Mouse (Mus musculus): Measurements from ENCODE around the gene Fiz1. TPM values are rescaled to one million over a fixed set of nuclear protein-coding genes. Genes with fewer than 3 reads are reported as not detected.

The Fiz1 gene
- polyA plus RNA-seq, 1 experiment from 2014 or later, result 40.3 TPM

- Histone ChIP-seq H3K27ac (ENCODE audit: low read depth) (no peak overlapping the region), H3K4me2 (ENCODE audit: low read length) (no peak overlapping the region), H3K9ac (ENCODE audit: low read length) (no peak overlapping the region), H3K27me3 (replicated peaks; ENCODE audit: control insufficient read depth, insufficient read depth, low read length) (no peaks in the 10 kb centered on the region), H3K4me3 (ENCODE audit: low read depth, low read length) (no peak overlapping the region), H3K4me1 (replicated peaks; ENCODE audit: control insufficient read depth, insufficient read depth, low read length) (0 out of 2 replicates have a peak, but pooled peaks cover 7% of the 10 kb centered on the region), H3K9me3 (ENCODE audit: control insufficient read depth, low read length) (no peaks in the 10 kb centered on the region), H3K36me3 (ENCODE audit: control insufficient read depth, insufficient read depth, low read length) (no peaks in the 10 kb centered on the region)
- 67% methylated on average over 2 of the region's 2 CpGs for WGBS
- ATAC-seq (replicated peaks; ENCODE audit: low FRiP score, low TSS enrichment, low read depth), result no peak
- DNase-seq (ENCODE audit: low spot score), result no peak
Measured at GRCm38 (mm10) chr7:5046112-5046511, 31.6 kb upstream of the Fiz1 start.

GRCm38 (mm10) chr7:5044981-5045380 is 30.5 kb upstream of the Fiz1 start:
- DNase-seq (ENCODE audit: low spot score) (no peak), ATAC-seq (replicated peaks; ENCODE audit: low FRiP score, low TSS enrichment, low read depth) (no peak)
- Histone ChIP-seq H3K9ac (ENCODE audit: low read length) (no peak overlapping the region), H3K27ac (ENCODE audit: low read depth) (no peak overlapping the region), H3K36me3 (ENCODE audit: control insufficient read depth, insufficient read depth, low read length) (no peaks in the 10 kb centered on the region), H3K4me3 (ENCODE audit: low read depth, low read length) (no peak overlapping the region), H3K9me3 (ENCODE audit: control insufficient read depth, low read length) (no peaks in the 10 kb centered on the region), H3K27me3 (replicated peaks; ENCODE audit: control insufficient read depth, insufficient read depth, low read length) (no peaks in the 10 kb centered on the region), H3K4me2 (ENCODE audit: low read length) (no peak overlapping the region), H3K4me1 (replicated peaks; ENCODE audit: control insufficient read depth, insufficient read depth, low read length) (no peaks in the 10 kb centered on the region)
- WGBS, result 83% methylated on average over 2 of the region's 2 CpGs

- Histone ChIP-seq H3K4me3 (ENCODE audit: low read depth, low read length) (peak overlapping the region; percentile 61), H3K9me3 (ENCODE audit: control insufficient read depth, low read length) (peaks cover 6% of the 10 kb centered on the region; the same call in 1 of the 2 replicates), H3K27me3 (replicated peaks; ENCODE audit: control insufficient read depth, insufficient read depth, low read length) (no peaks in the 10 kb centered on the region), H3K4me1 (replicated peaks; ENCODE audit: control insufficient read depth, insufficient read depth, low read length) (0 out of 2 replicates have a peak, but pooled peaks cover 4% of the 10 kb centered on the region), H3K9ac (ENCODE audit: low read length) (peak overlapping the region; percentile 66), H3K36me3 (ENCODE audit: control insufficient read depth, insufficient read depth, low read length) (peaks cover 23% of the 10 kb centered on the region), H3K27ac (ENCODE audit: low read depth) (peak overlapping the region; percentile 95), H3K4me2 (ENCODE audit: low read length) (peak overlapping the region; percentile 60)
- DNase-seq (ENCODE audit: low spot score) (no peak), ATAC-seq (replicated peaks; ENCODE audit: low FRiP score, low TSS enrichment, low read depth) (no peak)
- 23% methylated on average over 5 of the region's 5 CpGs for WGBS
Measured at GRCm38 (mm10) chr7:5038940-5039339, 24.4 kb upstream of the Fiz1 start.

- 1% methylated on average over 48 of the region's 48 CpGs for WGBS
- Histone ChIP-seq H3K9ac (ENCODE audit: low read length) (peak within 1 kb of the TSS; percentile 66), H3K4me1 (replicated peaks; ENCODE audit: control insufficient read depth, insufficient read depth, low read length) (0 out of 2 replicates have a peak, but pooled peaks cover 4% of the 10 kb centered on the region), H3K27me3 (replicated peaks; ENCODE audit: control insufficient read depth, insufficient read depth, low read length) (no peaks in the 10 kb centered on the region), H3K4me2 (ENCODE audit: low read length) (peak within 1 kb of the TSS; percentile 60), H3K9me3 (ENCODE audit: control insufficient read depth, low read length) (peaks cover 6% of the 10 kb centered on the region; the same call in 1 of the 2 replicates), H3K36me3 (ENCODE audit: control insufficient read depth, insufficient read depth, low read length) (peaks cover 30% of the 10 kb centered on the region), H3K27ac (ENCODE audit: low read depth) (peak within 1 kb of the TSS; percentile 95), H3K4me3 (ENCODE audit: low read depth, low read length) (peak within 1 kb of the TSS; percentile 61)
- ATAC-seq (replicated peaks; ENCODE audit: low FRiP score, low TSS enrichment, low read depth) (peak; percentile 97), DNase-seq (ENCODE audit: low spot score) (peak; percentile 96)
Measured at GRCm38 (mm10) chr7:5038109-5038732, 23.7 kb upstream of the Fiz1 start, which contains the start of gene Zfp784. Zfp784 (minus strand) TSS chr7:5038446.

- H3K4me1 ChIP-seq (replicated peaks; ENCODE audit: control insufficient read depth, insufficient read depth, low read length), result 0 out of 2 replicates have a peak, but pooled peaks cover 4% of the 10 kb centered on the region
- peak overlapping the region; percentile 66; the same call in 1 of the 2 replicates for H3K9ac ChIP-seq (ENCODE audit: low read length)
- peaks cover 38% of the 10 kb centered on the region for H3K36me3 ChIP-seq (ENCODE audit: control insufficient read depth, insufficient read depth, low read length)
- peak overlapping the region; percentile 95; the same call in 1 of the 2 replicates for H3K27ac ChIP-seq (ENCODE audit: low read depth)
- peaks cover 8% of the 10 kb centered on the region for H3K9me3 ChIP-seq (ENCODE audit: control insufficient read depth, low read length)
- DNase-seq (ENCODE audit: low spot score) (no peak), ATAC-seq (replicated peaks; ENCODE audit: low FRiP score, low TSS enrichment, low read depth) (no peak)
- peak overlapping the region; percentile 61 for H3K4me3 ChIP-seq (ENCODE audit: low read depth, low read length)
- WGBS, result 90% methylated on average over 8 of the region's 8 CpGs
- H3K27me3 ChIP-seq (replicated peaks; ENCODE audit: control insufficient read depth, insufficient read depth, low read length), result no peaks in the 10 kb centered on the region
- peak overlapping the region; percentile 60 for H3K4me2 ChIP-seq (ENCODE audit: low read length)
Measured at GRCm38 (mm10) chr7:5037467-5037866, 23.0 kb upstream of the Fiz1 start.

GRCm38 (mm10) chr7:5037026-5037425 is 22.5 kb upstream of the Fiz1 start:
- DNase-seq (ENCODE audit: low spot score) (no peak), ATAC-seq (replicated peaks; ENCODE audit: low FRiP score, low TSS enrichment, low read depth) (no peak)
- Histone ChIP-seq H3K27me3 (replicated peaks; ENCODE audit: control insufficient read depth, insufficient read depth, low read length) (no peaks in the 10 kb centered on the region), H3K4me2 (ENCODE audit: low read length) (no peak overlapping the region), H3K4me1 (replicated peaks; ENCODE audit: control insufficient read depth, insufficient read depth, low read length) (0 out of 2 replicates have a peak, but pooled peaks cover 4% of the 10 kb centered on the region), H3K9ac (ENCODE audit: low read length) (no peak overlapping the region), H3K27ac (ENCODE audit: low read depth) (no peak overlapping the region), H3K9me3 (ENCODE audit: control insufficient read depth, low read length) (peaks cover 13% of the 10 kb centered on the region), H3K36me3 (ENCODE audit: control insufficient read depth, insufficient read depth, low read length) (peaks cover 42% of the 10 kb centered on the region), H3K4me3 (ENCODE audit: low read depth, low read length) (no peak overlapping the region)
- WGBS, result 96% methylated on average over 7 of the region's 7 CpGs

- Histone ChIP-seq H3K4me2 (ENCODE audit: low read length) (no peak overlapping the region), H3K4me3 (ENCODE audit: low read depth, low read length) (no peak overlapping the region), H3K9ac (ENCODE audit: low read length) (no peak overlapping the region), H3K27me3 (replicated peaks; ENCODE audit: control insufficient read depth, insufficient read depth, low read length) (no peaks in the 10 kb centered on the region), H3K36me3 (ENCODE audit: control insufficient read depth, insufficient read depth, low read length) (peaks cover 51% of the 10 kb centered on the region), H3K4me1 (replicated peaks; ENCODE audit: control insufficient read depth, insufficient read depth, low read length) (0 out of 2 replicates have a peak, but pooled peaks cover 4% of the 10 kb centered on the region), H3K9me3 (ENCODE audit: control insufficient read depth, low read length) (peaks cover 22% of the 10 kb centered on the region), H3K27ac (ENCODE audit: low read depth) (no peak overlapping the region)
- DNase-seq (ENCODE audit: low spot score) (no peak), ATAC-seq (replicated peaks; ENCODE audit: low FRiP score, low TSS enrichment, low read depth) (no peak)
- WGBS, result 93% methylated on average over 9 of the region's 9 CpGs
Measured at GRCm38 (mm10) chr7:5036136-5036535, 21.6 kb upstream of the Fiz1 start.

GRCm38 (mm10) chr7:5035628-5036027 is 21.1 kb upstream of the Fiz1 start:
- ATAC-seq (replicated peaks; ENCODE audit: low FRiP score, low TSS enrichment, low read depth) (no peak), DNase-seq (ENCODE audit: low spot score) (no peak)
- 0 out of 2 replicates have a peak, but pooled peaks cover 4% of the 10 kb centered on the region for H3K4me1 ChIP-seq (replicated peaks; ENCODE audit: control insufficient read depth, insufficient read depth, low read length)
- no peaks in the 10 kb centered on the region for H3K27me3 ChIP-seq (replicated peaks; ENCODE audit: control insufficient read depth, insufficient read depth, low read length)
- peaks cover 56% of the 10 kb centered on the region for H3K36me3 ChIP-seq (ENCODE audit: control insufficient read depth, insufficient read depth, low read length)
- H3K9ac ChIP-seq (ENCODE audit: low read length), result no peak overlapping the region
- no peak overlapping the region for H3K4me3 ChIP-seq (ENCODE audit: low read depth, low read length)
- no peak overlapping the region for H3K27ac ChIP-seq (ENCODE audit: low read depth)
- peaks cover 27% of the 10 kb centered on the region for H3K9me3 ChIP-seq (ENCODE audit: control insufficient read depth, low read length)
- 95% methylated on average over 17 of the region's 17 CpGs for WGBS
- H3K4me2 ChIP-seq (ENCODE audit: low read length), result no peak overlapping the region

GRCm38 (mm10) chr7:5033818-5034217 is 19.3 kb upstream of the Fiz1 start, which contains the start of gene 4632433K11Rik:
4632433K11Rik (plus strand) TSS chr7:5034118.
- Histone ChIP-seq H3K27ac (ENCODE audit: low read depth) (no peak within 1 kb of the TSS), H3K9ac (ENCODE audit: low read length) (no peak within 1 kb of the TSS), H3K4me1 (replicated peaks; ENCODE audit: control insufficient read depth, insufficient read depth, low read length) (0 out of 2 replicates have a peak, but pooled peaks cover 4% of the 10 kb centered on the region), H3K36me3 (ENCODE audit: control insufficient read depth, insufficient read depth, low read length) (peaks cover 74% of the 10 kb centered on the region), H3K9me3 (ENCODE audit: control insufficient read depth, low read length) (peaks cover 45% of the 10 kb centered on the region), H3K4me3 (ENCODE audit: low read depth, low read length) (no peak within 1 kb of the TSS), H3K4me2 (ENCODE audit: low read length) (no peak within 1 kb of the TSS), H3K27me3 (replicated peaks; ENCODE audit: control insufficient read depth, insufficient read depth, low read length) (no peaks in the 10 kb centered on the region)
- no peak for ATAC-seq (replicated peaks; ENCODE audit: low FRiP score, low TSS enrichment, low read depth)
- 87% methylated on average over 3 of the region's 3 CpGs for WGBS
- DNase-seq (ENCODE audit: low spot score), result no peak

Data from intestine, embryonic 14.5 days (tissue).